Mouse (Mus musculus) gastrocnemius, adult 2 months (tissue): ENCODE results near the gene Olfr62. TPM values are rescaled to one million over a fixed set of nuclear protein-coding genes. Genes with fewer than 3 reads are reported as not detected.

Experiments
- DNase-seq: peaks from one replicate; pipeline ENCODE4 v3.0.0; 2022
- H3K27ac ChIP-seq: fragments of 200-600 bp; 2 replicates; pipeline ENCODE4 v1.8.1; 2022; ENCODE audit warnings: mild to moderate bottlenecking
- H3K4me3 ChIP-seq: fragments of 200-600 bp; 2 replicates; pipeline ENCODE4 v1.8.1; 2022; ENCODE audit warnings: mild to moderate bottlenecking, moderate library complexity
- CTCF ChIP-seq: fragments of 200-600 bp; IDR thresholded peaks from 2 replicates; pipeline ENCODE4 v1.8.1; 2022; ENCODE audit warnings: antibody characterized with exemption, mild to moderate bottlenecking, moderate library complexity
- intact Hi-C: fragments of 180-260 bp; cut with DNase I; formaldehyde crosslinking; loops from one replicate; pipeline ENCODE4 v1.15.1; 2025
- total RNA-seq, 2 experiments: library from RNA; stranded (reverse); gene quantifications; 2 replicates each; pipeline ENCODE4 v1.2.3; 2021

Gene Olfr62
- total RNA-seq, 2 experiments from 2014 or later, result not detected

DNA sequence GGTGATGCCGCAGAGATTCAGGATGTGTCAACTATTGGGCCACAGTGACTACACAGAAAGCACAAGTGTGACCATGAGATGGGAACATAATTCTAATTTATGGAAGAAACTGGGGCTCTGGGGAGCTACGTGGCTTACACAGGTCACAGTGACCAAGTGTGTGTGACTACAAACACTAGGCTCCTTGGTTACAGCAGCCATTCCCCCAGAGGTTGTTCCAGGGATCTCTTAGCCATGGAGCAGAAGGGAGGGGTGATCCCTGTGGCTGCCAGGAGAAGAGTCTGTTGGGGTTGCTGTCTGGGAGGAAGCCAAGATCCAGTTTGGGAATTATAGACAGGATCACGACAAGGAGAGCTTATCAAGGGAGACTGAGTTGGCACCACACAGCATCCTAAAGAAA is 44.5 kb downstream of the Olfr62 start, which contains the start of gene Olfr1341:
Gene Olfr1341, plus strand, starts transcription at position 301 of the 400 bp plus-strand sequence.
- no peak for DNase-seq
- intact Hi-C loops, result no loop called here
- no peak within 1 kb of the TSS for H3K27ac ChIP-seq

DNA sequence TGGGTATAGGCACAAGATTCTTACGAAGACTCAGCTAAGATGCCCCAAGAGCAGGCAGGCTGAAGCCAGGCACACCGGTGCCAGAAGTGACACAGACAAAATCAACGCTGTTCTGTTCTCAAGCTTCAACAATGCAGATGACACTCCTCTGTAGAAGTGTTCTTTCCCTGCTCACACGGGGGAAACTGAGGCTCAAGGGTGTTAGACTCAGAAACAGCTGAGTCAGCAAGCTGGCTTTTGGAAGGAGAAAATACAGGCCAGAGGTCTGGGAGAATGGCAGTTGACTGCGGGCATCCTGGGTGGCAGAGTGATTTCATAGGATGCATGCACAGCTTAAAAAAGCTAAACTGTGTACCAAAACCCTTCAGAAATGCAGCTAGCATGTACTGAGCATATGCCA is 49.3 kb downstream of the Olfr62 start:
- DNase-seq, result no peak
- intact Hi-C loops, result no loop called here
- Histone ChIP-seq H3K4me3 (no peak overlapping the region), H3K27ac (no peak overlapping the region)
- TF ChIP-seq CTCF, result no peak

More for the DNA sequence above, 44.5 kb downstream of the Olfr62 start, which contains the start of gene Olfr1341:
- no peak for TF ChIP-seq CTCF
- no peak within 1 kb of the TSS for H3K4me3 ChIP-seq

DNA sequence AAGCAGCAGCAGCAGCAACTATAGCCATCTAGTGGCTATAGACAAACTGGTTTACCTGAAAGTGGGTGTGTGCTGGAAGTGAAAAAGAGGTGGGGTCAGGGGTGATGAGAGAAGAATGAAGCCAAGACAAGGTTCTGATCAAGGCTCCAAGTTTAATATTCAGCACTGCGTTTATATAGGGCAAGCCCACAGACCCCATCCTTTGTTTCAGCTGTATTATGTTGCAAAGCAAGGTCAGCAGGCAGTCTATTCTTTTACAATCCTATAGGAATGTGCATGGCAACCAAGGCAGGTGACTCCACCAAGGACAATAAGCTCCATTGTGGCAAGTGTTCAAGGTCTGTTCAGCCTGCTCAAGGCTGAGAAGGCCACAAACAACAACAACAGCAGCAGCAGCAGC is 52.9 kb downstream of the Olfr62 start:
- no peak for TF ChIP-seq CTCF
- H3K27ac ChIP-seq, result no peak overlapping the region
- no peak for DNase-seq
- H3K4me3 ChIP-seq, result no peak overlapping the region
- intact Hi-C loops, result no loop called here

Other genes starting within 250 kb of the Olfr62 start
- 1 to 10 TPM; 6.0 to 9.0 TPM for gene Szt2, start 249.7 kb upstream of the Olfr62 start, total RNA-seq
- 10 to 100 TPM; 36.5 to 37.9 TPM for gene Med8, start 249.6 kb upstream of the Olfr62 start, total RNA-seq
- 1 to 10 TPM; 6.8 to 8.0 TPM for gene Elovl1, start 230.9 kb upstream of the Olfr62 start, total RNA-seq
- gene Cdc20, start 221.6 kb upstream of the Olfr62 start, total RNA-seq, result under 1 TPM; 0.20 to 0.23 TPM
- gene Mpl, start 201.4 kb upstream of the Olfr62 start, total RNA-seq, result not detected
- 10 to 100 TPM; 12.6 to 18.5 TPM for gene Tie1, start 168.9 kb upstream of the Olfr62 start, total RNA-seq
- gene 2610528J11Rik, start 132.0 kb upstream of the Olfr62 start, total RNA-seq, result not detected
- not detected for gene Tmem125, start 114.9 kb upstream of the Olfr62 start, total RNA-seq
- gene Cfap57, start 38.2 kb upstream of the Olfr62 start, total RNA-seq, result not detected
- gene Ebna1bp2, start 38.2 kb upstream of the Olfr62 start, total RNA-seq, result 10 to 100 TPM; 24.9 to 26.7 TPM
- not detected for gene Olfr1342, start 33.8 kb downstream of the Olfr62 start, total RNA-seq
- not detected for gene Olfr1341, start 44.6 kb downstream of the Olfr62 start, total RNA-seq
- gene Olfr1340, start 61.2 kb downstream of the Olfr62 start, total RNA-seq, result not detected
- gene Olfr1339, start 73.2 kb downstream of the Olfr62 start, total RNA-seq, result not detected
- gene Olfr1338, start 99.8 kb downstream of the Olfr62 start, total RNA-seq, result not detected
- not detected for gene Olfr1337, start 123.6 kb downstream of the Olfr62 start, total RNA-seq
- not detected for gene Olfr1335, start 151.0 kb downstream of the Olfr62 start, total RNA-seq
- gene Olfr1333, start 177.3 kb downstream of the Olfr62 start, total RNA-seq, result not detected
- not detected for gene Olfr1331, start 205.7 kb downstream of the Olfr62 start, total RNA-seq
- not detected for gene Olfr1330, start 229.6 kb downstream of the Olfr62 start, total RNA-seq